Mouse (Mus musculus): ENCODE measurements around the gene Mb. TPM values are rescaled to one million over a fixed set of nuclear protein-coding genes. Genes with fewer than 3 reads are reported as not detected.

The Mb gene
- total RNA-seq, 2 experiments from 2014 or later, result 0.33 TPM; not detected in 1

- H3K27ac ChIP-seq, result no peak overlapping the region
- intact Hi-C loops (cut with DNase I), result no loop called here
- no peak for DNase-seq (ENCODE audit: extremely low spot score in 1 of 2, low spot score in 2 of 2)
- TF ChIP-seq CTCF (IDR thresholded peaks at IDR 0.05), result no peak
- H3K4me3 ChIP-seq, result no peak overlapping the region
These were observed 52.4 kb downstream of the Mb start for GRCm38 (mm10) chr15:76998048-76998447.

GRCm38 (mm10) chr15:76994413-76994812, 56.1 kb downstream of the Mb start:
- intact Hi-C loops (cut with DNase I), result no loop called here
- no peak for DNase-seq (ENCODE audit: extremely low spot score in 1 of 2, low spot score in 2 of 2)
- no peak for TF ChIP-seq CTCF (IDR thresholded peaks at IDR 0.05)
- H3K4me3 ChIP-seq, result no peak overlapping the region
- peak overlapping the region; percentile 80 for H3K27ac ChIP-seq

- TF ChIP-seq CTCF (IDR thresholded peaks at IDR 0.05), result no peak
- Histone ChIP-seq H3K4me3 (peak overlapping the region; percentile 37), H3K27ac (peak overlapping the region; percentile 76)
- peak; percentile 52 to 59 for DNase-seq (ENCODE audit: extremely low spot score in 1 of 2, low spot score in 2 of 2)
- intact Hi-C loops (cut with DNase I), result no loop called here
These were observed 62.9 kb downstream of the Mb start for GRCm38 (mm10) chr15:76987542-76988094.

- Histone ChIP-seq H3K27ac (peak overlapping the region; percentile 76), H3K4me3 (peak overlapping the region; percentile 37)
- intact Hi-C loops (cut with DNase I), result no loop called here
- DNase-seq (ENCODE audit: extremely low spot score in 1 of 2, low spot score in 2 of 2), result no peak
- TF ChIP-seq CTCF (IDR thresholded peaks at IDR 0.05), result no peak
These were observed 63.3 kb downstream of the Mb start for GRCm38 (mm10) chr15:76987137-76987536.

- Histone ChIP-seq H3K27ac (no peak overlapping the region), H3K4me3 (no peak overlapping the region)
- peak; percentile 47 for TF ChIP-seq CTCF (IDR thresholded peaks at IDR 0.05)
- intact Hi-C loops (cut with DNase I), result loop anchor here (5.0 kb wide), 1 partner anchor 385 kb away; no protein-coding TSS in a partner anchor
- no peak for DNase-seq (ENCODE audit: extremely low spot score in 1 of 2, low spot score in 2 of 2)
These were observed 67.7 kb downstream of the Mb start for GRCm38 (mm10) chr15:76982745-76983144.

GRCm38 (mm10) chr15:76979799-76980198, 70.7 kb downstream of the Mb start:
- no peak for TF ChIP-seq CTCF (IDR thresholded peaks at IDR 0.05)
- no peak for DNase-seq (ENCODE audit: extremely low spot score in 1 of 2, low spot score in 2 of 2)
- intact Hi-C loops (cut with DNase I), result loop anchor here (5.0 kb wide), 1 partner anchor 388 kb away; no protein-coding TSS in a partner anchor
- H3K27ac ChIP-seq, result no peak overlapping the region
- H3K4me3 ChIP-seq, result no peak overlapping the region

GRCm38 (mm10) chr15:76976619-76977018, 73.9 kb downstream of the Mb start:
- intact Hi-C loops (cut with DNase I), result no loop called here
- no peak for TF ChIP-seq CTCF (IDR thresholded peaks at IDR 0.05)
- Histone ChIP-seq H3K27ac (no peak overlapping the region), H3K4me3 (no peak overlapping the region)
- DNase-seq (ENCODE audit: extremely low spot score in 1 of 2, low spot score in 2 of 2), result no peak

- DNase-seq (ENCODE audit: extremely low spot score in 1 of 2, low spot score in 2 of 2), result peak; percentile 76 to 80
- peak; percentile 82 for TF ChIP-seq CTCF (IDR thresholded peaks at IDR 0.05)
- intact Hi-C loops (cut with DNase I), result loop anchor here (5.0 kb wide), 2 partner anchors 33 to 383 kb away; no protein-coding TSS in a partner anchor
- Histone ChIP-seq H3K27ac (peak overlapping the region; percentile 78), H3K4me3 (peak overlapping the region; percentile 52)
These were observed 76.4 kb downstream of the Mb start for GRCm38 (mm10) chr15:76973855-76974651.

GRCm38 (mm10) chr15:76973272-76973854, 77.1 kb downstream of the Mb start:
- intact Hi-C loops (cut with DNase I), result loop anchor here (5.0 kb wide), 2 partner anchors 34 to 384 kb away; no protein-coding TSS in a partner anchor
- Histone ChIP-seq H3K4me3 (no peak overlapping the region; the same call in 1 of the 2 replicates), H3K27ac (no peak overlapping the region)
- DNase-seq (ENCODE audit: extremely low spot score in 1 of 2, low spot score in 2 of 2), result no peak
- TF ChIP-seq CTCF (IDR thresholded peaks at IDR 0.05), result no peak

GRCm38 (mm10) chr15:76972661-76973060, 77.8 kb downstream of the Mb start:
- Histone ChIP-seq H3K4me3 (no peak overlapping the region), H3K27ac (no peak overlapping the region)
- no peak for TF ChIP-seq CTCF (IDR thresholded peaks at IDR 0.05)
- no peak for DNase-seq (ENCODE audit: extremely low spot score in 1 of 2, low spot score in 2 of 2)
- intact Hi-C loops (cut with DNase I), result loop anchor here (5.0 kb wide), 2 partner anchors 35 to 385 kb away; no protein-coding TSS in a partner anchor

Other genes starting within 250 kb of the Mb start
- gene Zfp251, start 179.2 kb downstream of the Mb start, total RNA-seq (2021), result 10 to 100 TPM; 44.4 to 46.0 TPM
- 10 to 100 TPM in 1 of 2 experiments, 1 to 10 TPM in 1; 7.9 to 10.3 TPM for gene Zfp7, start 171.4 kb downstream of the Mb start, total RNA-seq (2021)
- gene Gm49527, start 171.3 kb downstream of the Mb start, total RNA-seq (2021), result 1 to 10 TPM in 1 of 2 experiments, not detected in 1; 2.0 TPM
- 1 to 10 TPM; 3.9 to 6.0 TPM for gene Zfp647, start 125.2 kb downstream of the Mb start, total RNA-seq (2021)
- gene 1110038F14Rik, start 102.2 kb downstream of the Mb start, total RNA-seq (2021), result 10 to 100 TPM; 29.3 to 33.5 TPM
- under 1 TPM in 1 of 2 experiments, not detected in 1; 0.19 TPM for gene Apol6, start 5.9 kb downstream of the Mb start, total RNA-seq (2021)